Mouse (Mus musculus): ENCODE results near the gene Taar7b. TPM values are rescaled to one million over a fixed set of nuclear protein-coding genes. Genes with fewer than 3 reads are reported as not detected.

Taar7b gene
- total and polyA plus RNA-seq, 2 experiments from 2014 or later = not detected

DNA sequence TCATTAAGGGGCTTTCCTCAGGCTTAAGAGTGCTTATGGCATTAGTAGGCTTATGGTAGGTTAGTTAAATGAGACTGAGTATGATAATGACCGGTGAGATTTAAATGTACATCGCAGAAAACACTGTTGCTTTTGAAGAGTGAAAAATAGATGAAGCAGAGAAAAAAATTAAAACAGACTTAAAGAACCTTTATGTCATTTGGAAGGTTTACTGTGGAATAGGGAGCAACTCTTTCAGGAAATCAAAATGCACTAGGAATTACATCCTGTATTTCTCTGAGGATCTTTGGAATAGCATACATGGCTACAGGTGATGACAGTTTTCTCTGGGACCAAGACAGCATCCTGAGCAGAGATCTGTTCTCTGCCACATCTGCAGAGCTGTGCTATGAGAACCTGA is 37.6 kb downstream of the Taar7b start, which contains the start of gene Taar7e:
TSS of gene Taar7e (plus strand) at position 301 of the 400 bp plus-strand sequence.
- no peak for TF ChIP-seq CTCF (IDR thresholded peaks at IDR 0.05)
- Histone ChIP-seq H3K4me1 (ENCODE audit: insufficient read depth, low read length) (no peaks in the 10 kb centered on the region), H3K4me3 (ENCODE audit: low read depth, low read length) (no peak within 1 kb of the TSS), H3K27ac (ENCODE audit: low read depth, low read length) (no peak within 1 kb of the TSS), H3K4me2 (ENCODE audit: low read depth, low read length, poor library complexity, severe bottlenecking) (no peak within 1 kb of the TSS), H3K36me3 (ENCODE audit: insufficient read depth, low read length) (no peaks in the 10 kb centered on the region), H3K27me3 (ENCODE audit: insufficient read depth, low read length) (no peaks in the 10 kb centered on the region), H3K9ac (replicated peaks; ENCODE audit: low read length, poor library complexity, severe bottlenecking) (no peak within 1 kb of the TSS), H3K9me3 (ENCODE audit: low read length) (no peaks in the 10 kb centered on the region)
- DNase-seq (ENCODE audit: low spot score) (no peak), ATAC-seq (ENCODE audit: low FRiP score) (no peak)
- 78% methylated on average over 2 of the region's 2 CpGs for WGBS

DNA sequence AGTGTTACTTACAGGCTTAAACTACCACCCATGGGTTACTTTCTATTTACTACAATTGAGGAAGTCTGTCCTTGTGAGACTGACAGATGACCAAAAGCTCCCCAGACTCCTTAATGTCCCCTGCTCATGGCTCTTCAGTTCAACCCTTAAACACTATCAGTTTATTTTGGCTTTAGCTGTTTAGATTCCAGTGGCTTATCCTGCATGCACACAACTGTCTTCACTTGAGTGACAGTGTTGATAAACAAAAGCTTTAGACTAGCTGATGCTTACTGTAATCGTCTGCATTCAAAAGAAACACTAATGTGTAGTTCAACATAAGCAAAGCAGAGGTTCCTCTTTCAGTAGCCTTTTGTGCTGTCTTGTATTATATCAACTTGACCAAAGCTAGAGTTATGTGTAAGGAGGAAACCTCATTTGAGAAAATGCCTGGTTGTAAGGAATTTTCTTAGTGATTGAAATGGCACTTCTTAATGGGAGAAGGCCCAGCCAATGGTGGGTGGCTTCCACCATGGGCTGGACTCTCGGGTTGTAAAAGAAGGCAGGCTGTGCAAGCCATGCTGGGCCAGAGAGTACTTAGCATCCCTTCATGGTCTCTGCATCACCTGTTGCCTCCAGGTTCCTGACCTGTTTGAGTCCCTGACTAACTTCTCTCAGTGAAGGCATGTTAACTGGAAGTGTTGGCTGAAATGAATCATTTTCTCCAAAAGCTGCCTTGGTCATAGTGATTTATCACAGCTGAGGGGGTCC is 40.6 kb downstream of the Taar7b start:
- WGBS = 67% methylated on average over 2 of the region's 2 CpGs
- DNase-seq (ENCODE audit: low spot score) (no peak), ATAC-seq (ENCODE audit: low FRiP score) (no peak)
- no peak overlapping the region for H3K4me2 ChIP-seq (ENCODE audit: low read depth, low read length, poor library complexity, severe bottlenecking)
- H3K4me3 ChIP-seq (ENCODE audit: low read depth, low read length) = no peak overlapping the region
- H3K9ac ChIP-seq (replicated peaks; ENCODE audit: low read length, poor library complexity, severe bottlenecking) = no peak overlapping the region
- H3K36me3 ChIP-seq (ENCODE audit: insufficient read depth, low read length) = no peaks in the 10 kb centered on the region
- H3K4me1 ChIP-seq (ENCODE audit: insufficient read depth, low read length) = no peaks in the 10 kb centered on the region
- H3K27ac ChIP-seq (ENCODE audit: low read depth, low read length) = no peak overlapping the region
- TF ChIP-seq CTCF (IDR thresholded peaks at IDR 0.05) = no peak
- H3K27me3 ChIP-seq (ENCODE audit: insufficient read depth, low read length) = no peaks in the 10 kb centered on the region
- no peaks in the 10 kb centered on the region for H3K9me3 ChIP-seq (ENCODE audit: low read length)

DNA sequence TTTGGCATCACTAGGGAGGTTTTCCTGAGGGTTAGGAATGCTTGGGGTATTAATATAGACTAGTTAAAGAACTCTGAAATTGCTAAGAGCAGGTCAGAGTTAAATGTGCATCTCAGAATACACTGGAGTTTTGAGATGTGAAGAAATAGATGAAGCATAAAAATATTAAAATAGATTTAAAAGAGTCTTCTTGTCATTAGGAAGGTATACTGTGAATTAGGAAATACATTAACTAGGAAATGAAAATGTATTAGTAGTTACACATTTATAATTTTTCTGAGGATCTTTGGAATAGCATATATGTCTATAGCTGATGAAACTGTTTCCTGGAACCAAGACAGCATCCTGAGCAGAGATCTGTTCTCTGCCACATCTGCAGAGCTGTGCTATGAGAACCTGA is 49.5 kb downstream of the Taar7b start, which contains the start of gene Taar7f:
TSS of gene Taar7f (plus strand) at position 301 of the 400 bp plus-strand sequence.
- H3K4me3 ChIP-seq (ENCODE audit: low read depth, low read length) = no peak within 1 kb of the TSS
- ATAC-seq (ENCODE audit: low FRiP score) (no peak), DNase-seq (ENCODE audit: low spot score) (no peak)
- no peaks in the 10 kb centered on the region for H3K4me1 ChIP-seq (ENCODE audit: insufficient read depth, low read length)
- H3K27me3 ChIP-seq (ENCODE audit: insufficient read depth, low read length) = no peaks in the 10 kb centered on the region
- TF ChIP-seq CTCF (IDR thresholded peaks at IDR 0.05) = no peak
- no peaks in the 10 kb centered on the region for H3K9me3 ChIP-seq (ENCODE audit: low read length)
- no peak within 1 kb of the TSS for H3K27ac ChIP-seq (ENCODE audit: low read depth, low read length)
- H3K36me3 ChIP-seq (ENCODE audit: insufficient read depth, low read length) = no peaks in the 10 kb centered on the region
- no peak within 1 kb of the TSS for H3K9ac ChIP-seq (replicated peaks; ENCODE audit: low read length, poor library complexity, severe bottlenecking)
- no peak within 1 kb of the TSS for H3K4me2 ChIP-seq (ENCODE audit: low read depth, low read length, poor library complexity, severe bottlenecking)

Other genes with a start within 250 kb of the Taar7b start
- 1,859 and 2,007 TPM in 2 replicates for gene Rps12, start 212.7 kb upstream of the Taar7b start, total RNA-seq (2014; rRNA removed)
- gene Rps12, start 212.7 kb upstream of the Taar7b start, polyA plus RNA-seq (2015; fragmentation: Nextera tagmentation; extraction: Ambion mirVana) = 108 and 142 TPM in 2 replicates
- gene Slc18b1, start 203.0 kb upstream of the Taar7b start, total RNA-seq (2014; rRNA removed) = 12.7 and 13.7 TPM in 2 replicates
- 12.4 TPM in 2 replicates for gene Slc18b1, start 203.0 kb upstream of the Taar7b start, polyA plus RNA-seq (2015; fragmentation: Nextera tagmentation; extraction: Ambion mirVana)
- gene Vnn3, start 148.5 kb upstream of the Taar7b start, total RNA-seq (2014; rRNA removed) = not detected in 2 replicates
- gene Vnn3, start 148.5 kb upstream of the Taar7b start, polyA plus RNA-seq (2015; fragmentation: Nextera tagmentation; extraction: Ambion mirVana) = 0.09 TPM in 1 of 2 replicates, not detected in the other
- 0.28 TPM in 1 of 2 replicates, not detected in the other for gene Vnn1, start 105.3 kb upstream of the Taar7b start, total RNA-seq (2014; rRNA removed)
- 0.67 and 0.83 TPM in 2 replicates for gene Vnn1, start 105.3 kb upstream of the Taar7b start, polyA plus RNA-seq (2015; fragmentation: Nextera tagmentation; extraction: Ambion mirVana)
- not detected in 2 replicates for gene Taar1, start 79.6 kb upstream of the Taar7b start, total RNA-seq (2014; rRNA removed)
- not detected in 2 replicates for gene Taar1, start 79.6 kb upstream of the Taar7b start, polyA plus RNA-seq (2015; fragmentation: Nextera tagmentation; extraction: Ambion mirVana)
- gene Taar2, start 61.4 kb upstream of the Taar7b start, total RNA-seq (2014; rRNA removed) = not detected in 2 replicates
- not detected in 2 replicates for gene Taar2, start 61.4 kb upstream of the Taar7b start, polyA plus RNA-seq (2015; fragmentation: Nextera tagmentation; extraction: Ambion mirVana)
- not detected in 2 replicates for gene Taar3, start 50.4 kb upstream of the Taar7b start, total RNA-seq (2014; rRNA removed)
- gene Taar3, start 50.4 kb upstream of the Taar7b start, polyA plus RNA-seq (2015; fragmentation: Nextera tagmentation; extraction: Ambion mirVana) = not detected in 2 replicates
- not detected in 2 replicates for gene Taar4, start 39.4 kb upstream of the Taar7b start, total RNA-seq (2014; rRNA removed)
- gene Taar4, start 39.4 kb upstream of the Taar7b start, polyA plus RNA-seq (2015; fragmentation: Nextera tagmentation; extraction: Ambion mirVana) = 0.15 TPM in 1 of 2 replicates, not detected in the other
- not detected in 2 replicates for gene Taar5, start 29.2 kb upstream of the Taar7b start, total RNA-seq (2014; rRNA removed)
- gene Taar5, start 29.2 kb upstream of the Taar7b start, polyA plus RNA-seq (2015; fragmentation: Nextera tagmentation; extraction: Ambion mirVana) = not detected in 2 replicates
- gene Taar6, start 14.3 kb upstream of the Taar7b start, total RNA-seq (2014; rRNA removed) = not detected in 2 replicates
- gene Taar6, start 14.3 kb upstream of the Taar7b start, polyA plus RNA-seq (2015; fragmentation: Nextera tagmentation; extraction: Ambion mirVana) = not detected in 2 replicates
- gene Taar7a, start 6.5 kb upstream of the Taar7b start, total RNA-seq (2014; rRNA removed) = not detected in 2 replicates
- not detected in 2 replicates for gene Taar7a, start 6.5 kb upstream of the Taar7b start, polyA plus RNA-seq (2015; fragmentation: Nextera tagmentation; extraction: Ambion mirVana)
- gene Taar7d, start 27.3 kb downstream of the Taar7b start, total RNA-seq (2014; rRNA removed) = not detected in 2 replicates
- not detected in 2 replicates for gene Taar7d, start 27.3 kb downstream of the Taar7b start, polyA plus RNA-seq (2015; fragmentation: Nextera tagmentation; extraction: Ambion mirVana)
- gene Taar7e, start 37.7 kb downstream of the Taar7b start, total RNA-seq (2014; rRNA removed) = not detected in 2 replicates
- gene Taar7e, start 37.7 kb downstream of the Taar7b start, polyA plus RNA-seq (2015; fragmentation: Nextera tagmentation; extraction: Ambion mirVana) = not detected in 2 replicates
- gene Taar7f, start 49.6 kb downstream of the Taar7b start, total RNA-seq (2014; rRNA removed) = not detected in 2 replicates
- gene Taar7f, start 49.6 kb downstream of the Taar7b start, polyA plus RNA-seq (2015; fragmentation: Nextera tagmentation; extraction: Ambion mirVana) = not detected in 2 replicates
- not detected in 2 replicates for gene Taar8a, start 76.6 kb downstream of the Taar7b start, total RNA-seq (2014; rRNA removed)
- gene Taar8a, start 76.6 kb downstream of the Taar7b start, polyA plus RNA-seq (2015; fragmentation: Nextera tagmentation; extraction: Ambion mirVana) = not detected in 2 replicates
- gene Taar8b, start 92.4 kb downstream of the Taar7b start, total RNA-seq (2014; rRNA removed) = not detected in 2 replicates
- not detected in 2 replicates for gene Taar8b, start 92.4 kb downstream of the Taar7b start, polyA plus RNA-seq (2015; fragmentation: Nextera tagmentation; extraction: Ambion mirVana)
- gene Taar8c, start 102.0 kb downstream of the Taar7b start, total RNA-seq (2014; rRNA removed) = not detected in 2 replicates
- gene Taar8c, start 102.0 kb downstream of the Taar7b start, polyA plus RNA-seq (2015; fragmentation: Nextera tagmentation; extraction: Ambion mirVana) = not detected in 2 replicates
- gene Taar9, start 109.6 kb downstream of the Taar7b start, total RNA-seq (2014; rRNA removed) = not detected in 2 replicates
- not detected in 2 replicates for gene Taar9, start 109.6 kb downstream of the Taar7b start, polyA plus RNA-seq (2015; fragmentation: Nextera tagmentation; extraction: Ambion mirVana)
- gene Stx7, start 149.4 kb downstream of the Taar7b start, total RNA-seq (2014; rRNA removed) = 144 and 180 TPM in 2 replicates
- 349 and 358 TPM in 2 replicates for gene Stx7, start 149.4 kb downstream of the Taar7b start, polyA plus RNA-seq (2015; fragmentation: Nextera tagmentation; extraction: Ambion mirVana)
- gene Moxd1, start 223.6 kb downstream of the Taar7b start, total RNA-seq (2014; rRNA removed) = 5.1 and 10.8 TPM in 2 replicates
- 1.1 and 1.4 TPM in 2 replicates for gene Moxd1, start 223.6 kb downstream of the Taar7b start, polyA plus RNA-seq (2015; fragmentation: Nextera tagmentation; extraction: Ambion mirVana)

Measured in midbrain, postnatal 0 days (tissue).